Mouse (Mus musculus): ENCODE data around the gene Slc26a10. TPM values are rescaled to one million over a fixed set of nuclear protein-coding genes. Genes with fewer than 3 reads are reported as not detected.
A peak's percentile ranks its signal among the peaks of the same experiment; 100 is the strongest.
"Not testable (repeated sequence)": the region's sequence is repeated elsewhere in the genome, so short reads cannot be mapped to it uniquely, and the experiment has no call there.

The Slc26a10 gene
- polyA plus RNA-seq, 1 experiment from 2014 or later = 0.52 TPM

DNA sequence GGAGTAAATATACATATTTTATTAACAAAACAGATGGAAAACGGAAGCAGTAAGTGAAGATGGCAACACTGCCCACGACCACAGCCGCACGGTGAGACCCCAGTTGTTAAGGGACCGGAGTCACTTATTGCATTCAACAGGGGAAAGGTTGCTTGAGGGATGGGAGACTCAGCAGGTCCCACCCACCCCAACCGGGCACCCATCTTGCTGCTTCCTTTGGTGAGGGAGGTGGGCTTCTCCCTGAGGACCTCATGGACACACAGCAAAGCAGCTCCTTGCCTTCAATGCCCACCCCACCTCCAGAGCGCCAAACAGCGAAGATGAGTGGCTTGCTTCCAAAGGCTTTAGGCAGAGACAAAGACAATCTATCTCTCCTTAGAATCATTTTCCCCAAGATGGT lies 16.7 kb upstream of the Slc26a10 start:
- no peaks in the 10 kb centered on the region for H3K27me3 ChIP-seq (replicated peaks; ENCODE audit: control insufficient read depth, insufficient read depth, low read length)
- H3K9ac ChIP-seq (ENCODE audit: low read depth, low read length) = no peak overlapping the region
- no peak overlapping the region for H3K4me2 ChIP-seq (replicated peaks; ENCODE audit: low read depth)
- 0 out of 2 replicates have a peak, but pooled peaks cover 5% of the 10 kb centered on the region for H3K4me1 ChIP-seq (replicated peaks; ENCODE audit: control insufficient read depth, insufficient read depth, low read length)
- H3K9me3 ChIP-seq (ENCODE audit: control insufficient read depth) = no peaks in the 10 kb centered on the region
- H3K36me3 ChIP-seq (ENCODE audit: control insufficient read depth, insufficient read depth) = peaks cover 48% of the 10 kb centered on the region
- no peak for ATAC-seq
- H3K27ac ChIP-seq (ENCODE audit: low read depth, low read length) = no peak overlapping the region; the same call in 1 of the 2 replicates
- 89% methylated on average over 8 of the region's 8 CpGs for WGBS
- no peak for TF ChIP-seq CTCF (IDR thresholded peaks at IDR 0.05; ENCODE audit: low read depth)
- no peak overlapping the region for H3K4me3 ChIP-seq (ENCODE audit: low read depth, low read length)

GRCm38 (mm10) chr10:127196392-127196791 lies 15.9 kb upstream of the Slc26a10 start:
- TF ChIP-seq CTCF (IDR thresholded peaks at IDR 0.05; ENCODE audit: low read depth) = no peak
- Histone ChIP-seq H3K36me3 (ENCODE audit: control insufficient read depth, insufficient read depth) (peaks cover 46% of the 10 kb centered on the region), H3K27ac (ENCODE audit: low read depth, low read length) (0 out of 2 replicates have a peak overlapping the region, but pooled peaks have one; percentile 86), H3K27me3 (replicated peaks; ENCODE audit: control insufficient read depth, insufficient read depth, low read length) (no peaks in the 10 kb centered on the region), H3K9me3 (ENCODE audit: control insufficient read depth) (no peaks in the 10 kb centered on the region), H3K4me3 (ENCODE audit: low read depth, low read length) (peak overlapping the region; percentile 82), H3K9ac (ENCODE audit: low read depth, low read length) (no peak overlapping the region), H3K4me1 (replicated peaks; ENCODE audit: control insufficient read depth, insufficient read depth, low read length) (0 out of 2 replicates have a peak, but pooled peaks cover 5% of the 10 kb centered on the region), H3K4me2 (replicated peaks; ENCODE audit: low read depth) (peak overlapping the region; percentile 99)
- ATAC-seq = peak; percentile 47; the same call in 1 of the 2 replicates
- 12% methylated on average over 5 of the region's 5 CpGs for WGBS

- no peak for TF ChIP-seq CTCF (IDR thresholded peaks at IDR 0.05; ENCODE audit: low read depth)
- Histone ChIP-seq H3K36me3 (ENCODE audit: control insufficient read depth, insufficient read depth) (peaks cover 42% of the 10 kb centered on the region), H3K9ac (ENCODE audit: low read depth, low read length) (peak within 1 kb of the TSS; percentile 69), H3K4me2 (replicated peaks; ENCODE audit: low read depth) (peak within 1 kb of the TSS; percentile 99), H3K27me3 (replicated peaks; ENCODE audit: control insufficient read depth, insufficient read depth, low read length) (no peaks in the 10 kb centered on the region), H3K4me3 (ENCODE audit: low read depth, low read length) (peak within 1 kb of the TSS; percentile 82), H3K9me3 (ENCODE audit: control insufficient read depth) (no peaks in the 10 kb centered on the region), H3K27ac (ENCODE audit: low read depth, low read length) (peak within 1 kb of the TSS; percentile 86), H3K4me1 (replicated peaks; ENCODE audit: control insufficient read depth, insufficient read depth, low read length) (0 out of 2 replicates have a peak, but pooled peaks cover 5% of the 10 kb centered on the region)
- ATAC-seq = peak; percentile 15; the same call in 1 of the 2 replicates
- WGBS = under 1% methylated on average over 35 of the region's 47 CpGs
Measured at GRCm38 (mm10) chr10:127195328-127196129, 15.1 kb upstream of the Slc26a10 start, which contains the start of gene Dtx3. TSS of gene Dtx3 (minus strand) at chr10:127195728.

GRCm38 (mm10) chr10:127194428-127195327 lies 14.2 kb upstream of the Slc26a10 start:
- Histone ChIP-seq H3K36me3 (ENCODE audit: control insufficient read depth, insufficient read depth) (peaks cover 34% of the 10 kb centered on the region), H3K4me1 (replicated peaks; ENCODE audit: control insufficient read depth, insufficient read depth, low read length) (0 out of 2 replicates have a peak, but pooled peaks cover 5% of the 10 kb centered on the region), H3K9ac (ENCODE audit: low read depth, low read length) (peak overlapping the region; percentile 69), H3K27me3 (replicated peaks; ENCODE audit: control insufficient read depth, insufficient read depth, low read length) (no peaks in the 10 kb centered on the region), H3K4me3 (ENCODE audit: low read depth, low read length) (peak overlapping the region; percentile 82), H3K9me3 (ENCODE audit: control insufficient read depth) (no peaks in the 10 kb centered on the region), H3K4me2 (replicated peaks; ENCODE audit: low read depth) (peak overlapping the region; percentile 99), H3K27ac (ENCODE audit: low read depth, low read length) (peak overlapping the region; percentile 86)
- TF ChIP-seq CTCF (IDR thresholded peaks at IDR 0.05; ENCODE audit: low read depth) = no peak
- ATAC-seq = peak; percentile 34
- 9% methylated on average over 22 of the region's 22 CpGs for WGBS

DNA sequence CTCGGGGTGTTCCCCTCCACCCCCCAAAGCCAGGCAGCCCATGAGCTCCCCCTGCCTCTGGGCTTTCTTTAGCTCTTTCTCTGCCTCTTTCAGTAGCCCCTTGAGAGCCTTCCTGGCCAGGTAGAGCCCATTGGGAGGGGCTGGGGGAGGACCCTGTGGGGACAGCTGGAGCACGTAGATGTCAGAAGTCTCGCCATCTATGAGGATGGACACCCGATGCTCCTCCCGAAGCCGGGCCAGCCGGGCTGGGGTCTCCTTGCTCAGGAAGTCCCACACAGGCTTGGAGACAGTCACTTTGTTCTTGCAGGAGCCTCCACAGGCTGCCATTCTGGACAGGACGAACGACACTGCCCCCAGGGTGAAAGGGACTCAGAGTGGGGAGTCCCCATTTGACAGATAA lies 12.6 kb upstream of the Slc26a10 start:
- 91% methylated on average over 9 of the region's 9 CpGs for WGBS
- TF ChIP-seq CTCF (IDR thresholded peaks at IDR 0.05; ENCODE audit: low read depth) = no peak

GRCm38 (mm10) chr10:127192057-127192328 lies 11.5 kb upstream of the Slc26a10 start:
- not testable (repeated sequence) for H3K4me1 ChIP-seq (replicated peaks; ENCODE audit: control insufficient read depth, insufficient read depth, low read length); ATAC-seq
- WGBS = 71% methylated on average over 1 of the region's 1 CpGs

More for the DNA sequence above, 12.6 kb upstream of the Slc26a10 start:
- peaks cover 19% of the 10 kb centered on the region; the same call in 1 of the 2 replicates for H3K36me3 ChIP-seq (ENCODE audit: control insufficient read depth, insufficient read depth)
- no peak overlapping the region for H3K27ac ChIP-seq (ENCODE audit: low read depth, low read length)
- H3K4me3 ChIP-seq (ENCODE audit: low read depth, low read length) = no peak overlapping the region
- 0 out of 2 replicates have a peak, but pooled peaks cover 5% of the 10 kb centered on the region for H3K4me1 ChIP-seq (replicated peaks; ENCODE audit: control insufficient read depth, insufficient read depth, low read length)
- H3K4me2 ChIP-seq (replicated peaks; ENCODE audit: low read depth) = no peak overlapping the region
- H3K9ac ChIP-seq (ENCODE audit: low read depth, low read length) = no peak overlapping the region
- peaks cover 11% of the 10 kb centered on the region for H3K27me3 ChIP-seq (replicated peaks; ENCODE audit: control insufficient read depth, insufficient read depth, low read length)
- no peaks in the 10 kb centered on the region for H3K9me3 ChIP-seq (ENCODE audit: control insufficient read depth)
- no peak for ATAC-seq

More at GRCm38 (mm10) chr10:127192057-127192328, 11.5 kb upstream of the Slc26a10 start:
- H3K4me3 ChIP-seq (ENCODE audit: low read depth, low read length); H3K27ac ChIP-seq (ENCODE audit: low read depth, low read length); H3K4me2 ChIP-seq (replicated peaks; ENCODE audit: low read depth); H3K36me3 ChIP-seq (ENCODE audit: control insufficient read depth, insufficient read depth); H3K9ac ChIP-seq (ENCODE audit: low read depth, low read length); H3K9me3 ChIP-seq (ENCODE audit: control insufficient read depth): not testable (repeated sequence)
- H3K27me3 ChIP-seq (replicated peaks; ENCODE audit: control insufficient read depth, insufficient read depth, low read length) = peaks cover 17% of the 10 kb centered on the region
